Mouse (Mus musculus) midbrain, embryonic 12.5 days (tissue): ENCODE measurements around the gene Golt1b. TPM values are rescaled to one million over a fixed set of nuclear protein-coding genes. Genes with fewer than 3 reads are reported as not detected.

Source experiments
- polyA plus RNA-seq: library from polyadenylated mRNA; unstranded; fragments of >200 nt; fragmentation: Nextera tagmentation; extraction: Ambion mirVana; gene quantifications from 2 replicates; pipeline ENCODE4 v1.2.1, GENCODE M21; 2016

Gene Golt1b
- polyA plus RNA-seq, 1 experiment from 2014 or later, result 97.5 TPM

Other genes starting within 250 kb of the Golt1b start
- gene Slco1a6, start 178.7 kb upstream of the Golt1b start, polyA plus RNA-seq, result not detected in 2 replicates
- 2.5 and 3.5 TPM in 2 replicates for gene Iapp, start 88.8 kb upstream of the Golt1b start, polyA plus RNA-seq
- gene Slco1a5, start 64.2 kb upstream of the Golt1b start, polyA plus RNA-seq, result 0.25 and 0.63 TPM in 2 replicates
- gene Pyroxd1, start 41.6 kb upstream of the Golt1b start, polyA plus RNA-seq, result 25.7 and 25.9 TPM in 2 replicates
- gene Recql, start 134 bp upstream of the Golt1b start, polyA plus RNA-seq, result 40.5 and 43.2 TPM in 2 replicates
- 2.6 and 4.3 TPM in 2 replicates for gene Spx, start 26.2 kb downstream of the Golt1b start, polyA plus RNA-seq
- gene Gys2, start 85.9 kb downstream of the Golt1b start, polyA plus RNA-seq, result 0.10 TPM in 1 of 2 replicates, not detected in the other
- 388 and 389 TPM in 2 replicates for gene Ldhb, start 120.7 kb downstream of the Golt1b start, polyA plus RNA-seq
- gene Kcnj8, start 184.4 kb downstream of the Golt1b start, polyA plus RNA-seq, result 6.3 and 7.2 TPM in 2 replicates